Mouse (Mus musculus): ENCODE data around the gene Zfp280b.
"Not testable (repeated sequence)": the region's sequence is repeated elsewhere in the genome, so short reads cannot be mapped to it uniquely, and the experiment has no call there.

Gene Zfp280b

GRCm38 (mm10) chr10:76032402-76033118 is at the start of gene Zfp280b:
Zfp280b (plus strand) TSS chr10:76032650.
- DNase-seq, result peak; percentile 91 to 92

DNA sequence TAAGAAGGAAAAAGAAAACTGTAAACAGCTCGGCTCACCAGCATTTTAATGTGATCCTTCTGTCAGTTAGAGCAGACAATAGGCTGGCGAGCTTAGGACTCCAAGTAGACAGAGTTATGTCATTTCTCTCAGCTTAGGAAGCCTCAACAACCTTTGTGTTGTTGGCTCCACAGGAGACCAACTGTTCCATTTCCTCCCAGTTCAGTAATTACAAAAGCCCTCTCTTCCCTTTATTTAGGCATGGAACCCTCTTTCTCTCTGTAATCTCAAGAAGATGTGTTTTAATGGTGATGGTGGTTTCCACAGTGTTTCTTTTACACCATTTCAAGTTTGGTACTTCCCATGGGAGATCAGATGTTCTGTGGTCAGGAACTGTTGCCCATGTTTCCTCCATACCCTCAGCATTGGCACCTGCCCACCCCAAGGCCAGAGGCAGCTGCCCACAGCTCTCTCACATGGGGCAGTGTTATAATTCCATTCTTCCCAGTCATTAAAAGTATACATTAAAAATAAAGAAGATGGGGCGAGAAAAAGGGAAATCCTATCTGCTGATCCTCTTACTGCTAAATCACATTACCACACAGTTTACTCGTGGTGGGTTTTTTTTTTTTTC is 41.9 kb upstream of the Zfp280b start:
- no peak for DNase-seq

- DNase-seq, result no peak
Measured at GRCm38 (mm10) chr10:75993616-75994240, 38.7 kb upstream of the Zfp280b start.

- not testable (repeated sequence) for DNase-seq
Measured at GRCm38 (mm10) chr10:75994531-75995210, 37.8 kb upstream of the Zfp280b start.

DNA sequence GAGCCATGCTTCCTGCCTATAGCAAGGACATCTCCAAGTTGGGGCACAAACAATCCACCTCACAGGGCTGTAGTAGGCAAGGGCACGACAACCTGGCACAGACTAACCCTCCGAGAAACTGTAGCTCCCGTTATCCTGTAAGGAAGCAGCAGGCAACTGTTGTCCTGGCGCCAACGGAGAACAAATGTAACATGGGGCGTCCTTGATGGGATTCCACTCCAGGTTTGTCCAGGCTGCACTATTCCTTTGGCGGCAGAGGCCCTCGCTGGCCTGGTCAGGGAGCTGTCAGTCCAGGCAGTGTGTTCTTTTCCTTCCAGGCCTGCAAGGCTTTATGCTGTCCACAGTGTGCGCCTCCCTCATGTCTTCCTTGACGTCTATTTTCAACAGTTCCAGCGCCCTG is 37.0 kb upstream of the Zfp280b start:
- DNase-seq, result no peak

DNA sequence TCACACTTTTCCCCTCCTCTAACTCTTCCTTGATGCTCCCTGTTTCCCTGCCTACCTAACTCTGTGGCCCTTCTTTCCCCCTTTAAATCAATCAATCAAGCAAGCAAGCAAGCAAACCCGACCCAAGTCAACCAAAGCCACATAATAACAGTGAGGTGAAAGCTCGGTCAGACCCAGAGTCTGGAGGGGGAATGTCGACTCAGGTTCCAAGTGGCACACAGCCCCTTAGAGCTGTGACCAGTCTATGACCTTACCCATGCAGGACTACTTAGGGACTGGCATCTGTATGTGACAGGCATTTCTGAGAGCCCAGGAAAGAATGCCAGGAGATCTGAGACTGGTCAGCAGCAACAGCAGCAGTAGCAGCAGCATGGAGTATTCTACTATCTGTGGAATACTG is 36.1 kb upstream of the Zfp280b start:
- DNase-seq, result no peak

DNA sequence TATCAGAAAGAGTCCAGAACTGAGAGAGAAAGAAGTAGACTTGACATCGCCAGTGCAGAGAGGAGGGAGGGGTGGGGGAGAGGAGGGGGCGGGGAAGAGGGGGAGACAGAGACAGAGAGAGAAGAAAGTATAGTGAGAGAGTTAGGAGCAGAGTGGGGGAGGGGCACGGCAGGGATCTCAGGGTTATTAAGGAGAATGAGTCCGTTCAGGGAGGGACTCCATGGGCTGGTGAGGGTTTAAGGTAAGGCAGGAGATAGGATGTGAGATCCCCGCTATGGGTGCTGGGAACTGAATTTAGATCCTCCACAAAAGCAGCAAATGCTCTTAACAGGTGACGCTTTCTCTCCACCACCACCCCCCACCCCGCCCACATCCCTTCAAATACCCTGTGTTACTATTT is 31.3 kb upstream of the Zfp280b start:
- no peak for DNase-seq

DNA sequence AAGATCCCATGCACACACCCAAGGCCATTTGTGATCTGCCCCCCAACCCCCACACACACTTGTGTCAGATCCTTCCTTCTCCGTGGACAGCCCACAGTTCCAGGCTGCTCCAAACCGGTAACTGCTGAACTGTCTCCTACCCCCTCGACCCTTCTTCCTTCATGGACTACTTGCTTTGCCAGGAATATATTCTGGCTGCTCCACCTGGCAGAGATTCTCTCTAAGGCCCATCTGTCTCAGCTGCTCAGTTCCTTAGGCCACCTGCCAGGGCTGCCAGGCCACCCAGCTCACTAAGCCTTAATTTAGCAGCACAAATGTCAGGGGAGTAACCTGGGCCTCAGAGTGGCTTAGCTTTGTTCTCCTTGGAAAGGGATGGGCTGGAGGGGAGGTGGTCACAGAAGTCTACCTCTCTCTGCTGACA is 30.3 kb upstream of the Zfp280b start:
- no peak for DNase-seq

GRCm38 (mm10) chr10:76002615-76003014 is 29.8 kb upstream of the Zfp280b start:
- no peak for DNase-seq

DNA sequence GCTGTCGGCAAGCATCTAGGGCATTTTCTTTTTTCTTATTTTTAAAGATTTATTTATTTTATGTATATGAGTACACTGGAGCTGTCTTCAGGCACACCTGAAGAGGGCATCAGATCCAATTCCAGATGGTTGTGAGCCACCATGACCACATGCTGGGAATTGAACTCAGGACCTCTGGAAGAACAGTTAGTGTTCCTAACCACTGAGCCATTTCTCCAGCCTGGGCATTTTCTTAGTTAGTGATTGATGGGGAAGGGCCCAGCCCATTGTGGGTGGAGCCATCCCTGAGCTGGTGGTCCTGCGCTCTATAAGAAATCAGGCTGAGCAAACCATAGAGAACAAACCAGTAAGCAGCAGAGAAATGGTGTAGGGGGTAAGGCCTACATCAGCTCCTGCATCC is 29.2 kb upstream of the Zfp280b start:
- no peak for DNase-seq

DNA sequence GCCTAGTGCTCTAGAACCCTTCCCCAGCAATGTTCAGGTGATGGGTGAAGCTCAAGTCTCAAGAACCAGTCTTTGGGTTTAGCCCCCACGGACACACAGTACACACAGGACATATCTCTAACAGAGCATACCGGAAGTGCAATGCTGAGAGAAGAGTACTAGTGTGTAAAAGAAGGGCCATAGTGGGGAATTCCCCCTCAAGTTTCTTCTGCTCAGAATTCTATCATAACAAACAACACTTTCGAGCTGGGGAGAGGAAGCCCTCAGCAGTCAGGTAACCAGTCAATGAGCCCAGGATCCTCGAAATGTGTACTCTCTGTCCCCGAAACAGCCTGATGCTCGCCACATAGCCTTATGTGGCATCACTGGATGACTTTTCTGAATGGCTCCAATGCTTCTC is 26.1 kb upstream of the Zfp280b start:
- no peak for DNase-seq

DNA sequence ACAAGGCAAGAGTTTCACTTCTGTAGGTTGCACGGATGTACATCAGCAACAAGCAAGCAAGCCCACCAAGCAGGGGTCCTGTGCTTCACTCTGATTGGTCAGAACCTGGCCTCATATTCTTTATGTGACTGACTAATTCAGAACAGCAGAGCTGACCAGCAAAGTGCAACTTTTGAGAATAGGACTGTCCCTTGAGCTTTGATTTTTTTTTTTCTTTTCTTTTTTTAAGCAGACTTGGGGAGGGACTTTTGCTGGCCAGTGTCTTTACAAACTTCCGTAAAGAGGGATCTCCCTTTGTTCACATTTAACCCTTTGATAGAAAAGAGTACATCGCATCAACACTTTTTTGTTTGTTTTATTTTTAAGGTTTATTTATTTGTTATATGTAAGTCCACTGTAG is 22.6 kb upstream of the Zfp280b start:
- no peak for DNase-seq

GRCm38 (mm10) chr10:76012922-76013321 is 19.5 kb upstream of the Zfp280b start:
- DNase-seq, result no peak

DNA sequence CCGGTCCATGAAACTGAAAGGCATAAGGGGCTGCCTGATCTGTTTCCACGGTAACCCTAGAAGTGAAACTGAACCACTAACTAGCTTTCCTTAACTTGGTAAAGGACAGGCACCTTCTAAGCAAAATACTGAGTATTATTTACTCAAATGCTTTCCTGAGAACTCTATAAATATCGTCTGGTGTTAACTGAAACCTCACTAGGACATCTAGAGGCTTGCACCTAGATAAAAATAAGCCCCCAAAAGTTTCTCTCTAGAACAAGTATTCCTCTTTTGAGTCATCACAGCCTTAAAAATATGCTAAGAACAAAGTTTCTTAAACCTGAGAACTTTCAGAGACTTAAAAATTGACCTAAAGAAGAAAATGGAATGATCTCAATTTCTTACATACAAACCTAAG is 15.6 kb upstream of the Zfp280b start:
- no peak for DNase-seq

GRCm38 (mm10) chr10:76021728-76022127 is 10.7 kb upstream of the Zfp280b start:
- DNase-seq, result no peak

DNA sequence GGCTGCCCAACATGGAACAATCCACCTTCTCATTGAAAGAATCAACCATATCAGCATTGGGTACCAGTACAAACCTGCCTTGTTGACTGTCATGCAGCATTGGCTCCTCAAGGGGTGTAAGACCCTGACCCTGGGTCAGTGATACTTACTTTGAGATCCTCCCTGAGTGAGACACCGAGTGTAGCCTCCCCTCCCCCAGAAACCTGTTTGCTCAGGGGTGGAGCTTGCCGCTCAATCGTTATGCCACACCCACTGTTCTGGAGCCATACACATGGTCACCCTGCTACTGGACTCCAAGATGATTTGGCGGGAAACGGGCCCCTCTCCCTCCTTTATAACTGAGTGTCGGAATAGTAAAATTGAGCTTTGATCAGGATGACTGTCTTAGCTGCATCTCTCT is 8.5 kb upstream of the Zfp280b start:
- DNase-seq, result no peak

GRCm38 (mm10) chr10:76025470-76026190 is 6.8 kb upstream of the Zfp280b start:
- DNase-seq, result no peak

DNA sequence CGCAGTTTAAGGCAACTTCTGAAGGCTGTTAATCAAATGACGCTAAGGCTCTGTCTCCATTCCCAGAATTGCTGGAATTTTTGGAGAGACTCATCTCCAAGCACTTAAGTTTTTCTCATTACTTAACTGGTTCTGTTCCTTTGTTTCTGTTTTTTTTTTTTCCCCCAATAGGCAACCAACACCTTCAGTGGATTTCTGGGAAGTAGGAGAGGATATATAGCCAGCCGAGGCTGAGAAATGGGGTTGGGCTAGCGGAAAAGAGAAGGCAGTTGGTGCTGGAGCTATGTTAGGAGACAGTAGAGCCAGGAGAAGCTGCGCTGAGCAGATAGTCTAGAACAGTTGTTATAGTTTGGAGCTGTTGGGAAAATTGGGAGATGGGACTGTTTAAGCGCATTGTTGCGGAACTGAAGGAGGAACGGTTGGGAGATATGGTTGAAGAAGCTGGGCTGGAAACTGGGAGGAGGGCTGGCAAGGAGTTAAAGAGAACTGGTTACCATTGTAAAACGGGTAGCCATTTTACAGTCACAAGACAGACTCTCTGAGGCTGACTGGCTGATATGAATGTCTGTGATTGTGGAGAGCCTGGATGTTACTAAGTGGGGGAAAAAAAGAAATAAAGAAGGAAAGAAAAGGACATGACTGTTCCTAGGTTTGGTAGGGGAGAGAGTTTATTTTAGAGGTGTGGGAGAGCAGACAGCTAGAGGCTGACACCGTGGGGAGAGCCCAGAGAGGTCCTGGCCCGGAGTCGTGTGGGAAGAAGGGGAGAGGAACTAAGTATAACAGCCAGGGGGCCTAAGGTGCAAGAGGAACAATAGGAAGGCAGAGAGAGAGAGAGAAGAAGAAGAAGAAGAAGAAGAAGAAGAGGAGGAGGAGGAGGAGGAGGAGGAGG is 5.1 kb upstream of the Zfp280b start:
- no peak for DNase-seq

DNA sequence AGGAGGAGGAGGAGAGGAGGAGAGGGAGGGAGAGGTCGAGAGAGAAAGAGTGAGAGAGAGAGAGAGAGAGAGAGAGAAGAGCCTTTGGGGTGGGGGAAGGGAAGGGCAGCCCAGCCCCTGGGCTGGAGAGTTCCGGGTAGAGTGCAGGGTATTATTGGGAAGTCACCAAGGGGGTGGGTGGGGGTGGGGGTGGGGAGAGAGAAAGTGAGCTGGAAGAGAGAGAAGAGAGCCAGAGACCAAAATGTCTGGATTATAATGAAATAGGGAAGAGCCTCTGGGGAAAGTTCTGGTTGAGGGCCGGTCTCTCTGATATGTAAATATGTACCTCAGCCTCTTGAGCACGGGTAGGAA is 4.5 kb upstream of the Zfp280b start:
- no peak for DNase-seq

DNA sequence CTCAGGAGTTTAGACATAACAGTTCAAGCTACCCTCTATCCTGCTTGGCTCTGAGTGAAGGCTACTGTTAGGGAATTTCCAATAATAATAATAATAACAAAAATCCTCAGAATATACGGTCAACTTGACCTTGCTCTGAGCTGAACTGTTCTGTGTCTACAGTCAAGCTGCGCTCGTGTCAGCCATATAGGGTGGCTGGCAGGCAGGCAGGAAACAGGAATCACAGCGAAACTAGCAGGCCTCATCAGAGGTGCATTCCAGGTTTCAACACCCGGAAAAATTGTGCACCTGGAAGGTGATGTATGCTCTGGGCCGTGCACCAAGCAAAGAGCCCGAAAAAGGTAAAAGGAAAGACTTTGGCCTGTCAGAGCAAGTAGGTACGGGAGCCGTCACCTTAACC is 4.1 kb upstream of the Zfp280b start:
- no peak for DNase-seq

DNA sequence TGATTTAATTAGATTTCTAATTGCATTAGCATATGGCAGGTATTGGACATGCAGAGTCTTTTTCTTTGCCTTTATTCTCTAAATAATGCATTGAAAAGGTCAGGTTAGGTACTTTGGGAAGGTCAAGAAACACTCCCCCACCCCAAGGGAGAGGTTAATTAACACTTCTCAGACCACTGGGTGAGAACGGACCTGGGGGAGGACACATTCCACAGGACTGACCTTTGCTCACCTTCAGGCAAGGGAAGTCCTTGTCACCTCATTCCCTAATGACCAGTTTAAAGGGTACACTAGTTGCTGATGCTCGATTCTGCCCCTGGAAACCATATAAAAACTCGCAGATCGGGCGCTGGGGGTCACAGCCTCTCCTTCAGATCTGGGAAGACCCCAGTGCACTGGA is 3.2 kb upstream of the Zfp280b start:
- no peak for DNase-seq

DNA sequence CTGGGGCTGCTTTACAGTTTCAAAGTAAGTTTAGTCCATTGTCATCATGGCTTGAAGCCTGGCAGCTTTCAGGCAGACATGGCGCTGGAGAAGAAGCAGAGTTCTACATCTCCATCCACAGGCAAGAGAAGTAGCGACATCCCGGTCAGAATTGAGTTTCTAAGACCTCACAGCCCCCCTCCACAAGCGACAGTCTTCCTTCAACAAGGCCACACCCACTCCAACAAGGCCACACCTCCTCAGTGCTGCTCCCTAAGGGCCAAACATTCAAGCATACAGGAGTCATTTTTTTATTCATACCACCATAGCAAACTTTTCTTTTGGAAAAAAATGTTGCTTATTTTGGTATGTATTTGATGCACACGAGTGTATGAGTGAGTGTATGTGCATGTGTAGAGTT is 2.0 kb upstream of the Zfp280b start:
- DNase-seq, result no peak

All from thymus, adult 18-20 months (tissue).